Mouse (Mus musculus) Patski (cell line): ENCODE measurements around the gene Bmp5. TPM values are rescaled to one million over a fixed set of nuclear protein-coding genes. Genes with fewer than 3 reads are reported as not detected.
A peak's percentile ranks its signal among the peaks of the same experiment; 100 is the strongest.
"Not testable (repeated sequence)": the region's sequence is repeated elsewhere in the genome, so short reads cannot be mapped to it uniquely, and the experiment has no call there.

Source experiments
- ATAC-seq: fragments of 100-300 bp; one replicate; pipeline ENCODE4 v1.8.0; 2021
- CTCF ChIA-PET: fragments of 350-600 bp; sonication (Branson Sonifier 250); formaldehyde crosslinking; loops from one replicate; lab custom pipeline; 2022; ENCODE audit warnings: inconsistent platforms; lab: Charles Lee
- POLR2A ChIA-PET: fragments of 350-600 bp; sonication (Branson Sonifier 250); formaldehyde crosslinking; loops from one replicate; lab custom pipeline; 2022; ENCODE audit warnings: antibody characterized with exemption, inconsistent platforms; lab: Charles Lee
- DNase-seq: peaks from one replicate; pipeline ENCODE4 v3.0.0-alpha.2; 2011; ENCODE audit warnings: low read depth, low spot score
- H3K27me3 ChIP-seq: fragments of 371-371 bp; one replicate; pipeline ENCODE4 v1.5.1; 2021
- CTCF ChIP-seq: fragments of 100-300 bp; IDR thresholded peaks from one replicate; pipeline ENCODE4 v1.5.1; 2021
- in situ Hi-C: fragments of 300-500 bp; cut with MboI; formaldehyde crosslinking; loops from 3 replicates; pipeline ENCODE4 v1.11.1; 2018; ENCODE audit warnings: low pct_unique_long_range_greater_than_20kb, mixed read lengths
- polyA plus RNA-seq: library from polyadenylated mRNA; unstranded; gene quantifications from one replicate; pipeline ENCODE4 v1.2.3, GENCODE M21; 2021

The Bmp5 gene
- polyA plus RNA-seq, 1 experiment from 2014 or later: not detected

GRCm38 (mm10) chr9:75781600-75781999 is 6.4 kb downstream of the Bmp5 start:
- POLR2A ChIA-PET: no interaction called here
- peaks cover under 1% of the 10 kb centered on the region for H3K27me3 ChIP-seq
- in situ Hi-C loops: no loop called here
- no peak for TF ChIP-seq CTCF
- DNase-seq: no peak
- CTCF ChIA-PET: interaction anchor here (0.6 to 1.3 kb wide), 2 partner anchors 9 to 17 kb away, joined by 3 read pairs; no protein-coding TSS in a partner anchor
- ATAC-seq: peak; percentile 35

GRCm38 (mm10) chr9:75783573-75783972 is 8.4 kb downstream of the Bmp5 start:
- CTCF ChIA-PET: no interaction called here
- in situ Hi-C loops: no loop called here
- H3K27me3 ChIP-seq: no peaks in the 10 kb centered on the region
- no peak for DNase-seq
- TF ChIP-seq CTCF: no peak
- ATAC-seq: no peak
- POLR2A ChIA-PET: no interaction called here

- H3K27me3 ChIP-seq: no peaks in the 10 kb centered on the region
- ChIA-PET POLR2A (no interaction called here), CTCF (no interaction called here)
- in situ Hi-C loops: no loop called here
- DNase-seq (no peak), ATAC-seq (peak; percentile 31)
- no peak for TF ChIP-seq CTCF
Measured at GRCm38 (mm10) chr9:75785959-75786358, 10.8 kb downstream of the Bmp5 start.

- ChIA-PET CTCF (no interaction called here), POLR2A (no interaction called here)
- ATAC-seq (no peak), DNase-seq (no peak)
- H3K27me3 ChIP-seq: no peaks in the 10 kb centered on the region
- in situ Hi-C loops: no loop called here
- TF ChIP-seq CTCF: no peak
Measured at GRCm38 (mm10) chr9:75787121-75787520, 12.0 kb downstream of the Bmp5 start.

GRCm38 (mm10) chr9:75789879-75790428 is 14.8 kb downstream of the Bmp5 start:
- CTCF ChIA-PET: interaction anchor here (1.5 kb wide), 1 partner anchor 11 kb away, joined by 4 read pairs; no protein-coding TSS in a partner anchor
- no peak for TF ChIP-seq CTCF
- H3K27me3 ChIP-seq: no peaks in the 10 kb centered on the region
- POLR2A ChIA-PET: no interaction called here
- ATAC-seq: no peak
- in situ Hi-C loops: no loop called here
- DNase-seq: no peak

- no peak for ATAC-seq
- DNase-seq: no peak
- ChIA-PET POLR2A (no interaction called here), CTCF (no interaction called here)
- TF ChIP-seq CTCF: no peak
- no peaks in the 10 kb centered on the region for H3K27me3 ChIP-seq
- in situ Hi-C loops: no loop called here
Measured at GRCm38 (mm10) chr9:75804940-75805339, 29.8 kb downstream of the Bmp5 start.

- CTCF ChIA-PET: interaction anchor here (1.2 kb wide), 2 partner anchors 13 to 108 kb away, joined by 3 read pairs; no protein-coding TSS in a partner anchor
- DNase-seq, ATAC-seq, in situ Hi-C loops, POLR2A ChIA-PET, H3K27me3 ChIP-seq: not testable (repeated sequence)
Measured at GRCm38 (mm10) chr9:75808179-75808578, 33.0 kb downstream of the Bmp5 start.

- ChIA-PET CTCF (interaction anchor here (1.2 kb wide), 2 partner anchors 12 to 108 kb away, joined by 3 read pairs; no protein-coding TSS in a partner anchor), POLR2A (no interaction called here)
- H3K27me3 ChIP-seq: no peaks in the 10 kb centered on the region
- no peak for DNase-seq
- in situ Hi-C loops: no loop called here
- ATAC-seq: no peak
- no peak for TF ChIP-seq CTCF
Measured at GRCm38 (mm10) chr9:75808659-75809058, 33.5 kb downstream of the Bmp5 start.

GRCm38 (mm10) chr9:75815161-75815560 is 40.0 kb downstream of the Bmp5 start:
- ATAC-seq: no peak
- H3K27me3 ChIP-seq: no peaks in the 10 kb centered on the region
- DNase-seq: no peak
- ChIA-PET POLR2A (no interaction called here), CTCF (interaction anchor here (2.9 kb wide), 1 partner anchor 11 kb away, joined by 7 read pairs; no protein-coding TSS in a partner anchor)
- no peak for TF ChIP-seq CTCF
- in situ Hi-C loops: no loop called here

GRCm38 (mm10) chr9:75818400-75818799 is 43.2 kb downstream of the Bmp5 start:
- CTCF ChIA-PET: no interaction called here
- TF ChIP-seq CTCF: no peak
- DNase-seq (no peak), ATAC-seq (no peak)
- no peaks in the 10 kb centered on the region for H3K27me3 ChIP-seq
- in situ Hi-C loops: no loop called here
- POLR2A ChIA-PET: no interaction called here

- in situ Hi-C loops: no loop called here
- CTCF ChIA-PET: no interaction called here
- DNase-seq: no peak
- TF ChIP-seq CTCF: no peak
- no peak for ATAC-seq
- H3K27me3 ChIP-seq: no peaks in the 10 kb centered on the region
- POLR2A ChIA-PET: no interaction called here
Measured at GRCm38 (mm10) chr9:75832468-75832867, 57.3 kb downstream of the Bmp5 start.
